Mouse (Mus musculus): Measurements from ENCODE around the gene Sympk. TPM values are rescaled to one million over a fixed set of nuclear protein-coding genes. Genes with fewer than 3 reads are reported as not detected.

Gene Sympk
- polyA plus RNA-seq, 1 experiment from 2014 or later: 22.7 TPM

DNA sequence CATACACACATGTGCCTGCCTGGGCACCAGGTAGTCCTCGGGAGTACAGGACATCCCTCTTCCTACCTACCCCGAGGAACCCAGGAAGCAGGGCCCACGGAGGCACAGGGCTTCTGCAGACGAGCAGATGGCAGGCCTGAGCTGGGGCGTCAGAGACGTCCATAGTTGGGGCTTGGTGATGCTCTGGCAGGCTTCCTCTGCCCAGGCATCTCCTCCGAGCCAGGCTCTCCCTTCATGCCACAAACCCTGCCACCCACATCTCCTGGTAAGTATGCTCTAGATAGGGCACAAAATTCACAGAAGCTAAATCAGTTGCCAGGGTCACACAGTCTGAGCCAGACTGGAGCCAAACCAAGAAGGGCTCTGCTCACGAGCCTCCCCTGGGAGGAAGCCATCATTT is 26.0 kb downstream of the Sympk start:
- Histone ChIP-seq H3K9me3 (replicated peaks; ENCODE audit: control insufficient read depth, low read length) (no peaks in the 10 kb centered on the region), H3K27ac (ENCODE audit: low read depth, low read length) (no peak overlapping the region), H3K36me3 (ENCODE audit: control insufficient read depth, insufficient read depth, low read length) (peaks cover 71% of the 10 kb centered on the region), H3K27me3 (replicated peaks; ENCODE audit: control insufficient read depth, insufficient read depth, low read length) (no peaks in the 10 kb centered on the region), H3K9ac (ENCODE audit: low read length) (no peak overlapping the region), H3K4me3 (ENCODE audit: low read depth, low read length) (no peak overlapping the region), H3K4me1 (ENCODE audit: control insufficient read depth, insufficient read depth, low read length) (no peaks in the 10 kb centered on the region), H3K4me2 (ENCODE audit: low read length) (no peak overlapping the region)
- 87% methylated on average over 8 of the region's 8 CpGs for WGBS
- ATAC-seq (no peak), DNase-seq (ENCODE audit: low spot score) (no peak)

DNA sequence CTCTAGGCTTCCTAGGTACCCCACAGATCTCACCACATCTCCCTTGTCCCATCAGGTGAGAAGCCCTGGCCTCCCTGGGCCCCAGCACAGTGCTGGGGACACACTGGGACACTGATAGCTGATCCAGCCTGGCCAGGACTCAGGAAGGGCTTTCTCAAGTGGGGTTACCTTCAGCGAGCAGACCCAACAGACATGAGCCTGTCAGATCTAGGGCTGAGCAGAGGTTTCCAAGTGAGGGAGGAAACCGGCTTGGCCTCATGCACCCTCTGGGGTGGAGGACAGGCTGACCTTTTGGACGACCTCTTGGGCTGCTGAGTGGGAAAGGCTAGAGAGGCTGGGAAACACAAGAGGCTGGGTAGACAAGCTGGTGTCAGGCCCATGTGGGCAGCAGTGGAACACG is 27.0 kb downstream of the Sympk start:
- WGBS: 72% methylated on average over 4 of the region's 4 CpGs
- DNase-seq (ENCODE audit: low spot score) (no peak), ATAC-seq (no peak)
- Histone ChIP-seq H3K4me3 (ENCODE audit: low read depth, low read length) (no peak overlapping the region), H3K4me2 (ENCODE audit: low read length) (no peak overlapping the region), H3K36me3 (ENCODE audit: control insufficient read depth, insufficient read depth, low read length) (peaks cover 61% of the 10 kb centered on the region), H3K4me1 (ENCODE audit: control insufficient read depth, insufficient read depth, low read length) (no peaks in the 10 kb centered on the region), H3K27me3 (replicated peaks; ENCODE audit: control insufficient read depth, insufficient read depth, low read length) (no peaks in the 10 kb centered on the region), H3K27ac (ENCODE audit: low read depth, low read length) (no peak overlapping the region), H3K9ac (ENCODE audit: low read length) (no peak overlapping the region), H3K9me3 (replicated peaks; ENCODE audit: control insufficient read depth, low read length) (no peaks in the 10 kb centered on the region)

- WGBS: 89% methylated on average over 15 of the region's 15 CpGs
- no peak overlapping the region for H3K4me2 ChIP-seq (ENCODE audit: low read length)
- no peak overlapping the region for H3K27ac ChIP-seq (ENCODE audit: low read depth, low read length)
- peaks cover 48% of the 10 kb centered on the region for H3K36me3 ChIP-seq (ENCODE audit: control insufficient read depth, insufficient read depth, low read length)
- H3K9ac ChIP-seq (ENCODE audit: low read length): no peak overlapping the region
- H3K4me1 ChIP-seq (ENCODE audit: control insufficient read depth, insufficient read depth, low read length): no peaks in the 10 kb centered on the region
- H3K9me3 ChIP-seq (replicated peaks; ENCODE audit: control insufficient read depth, low read length): no peaks in the 10 kb centered on the region
- no peak overlapping the region for H3K4me3 ChIP-seq (ENCODE audit: low read depth, low read length)
- DNase-seq (ENCODE audit: low spot score) (no peak), ATAC-seq (no peak)
- no peaks in the 10 kb centered on the region for H3K27me3 ChIP-seq (replicated peaks; ENCODE audit: control insufficient read depth, insufficient read depth, low read length)
These were observed 28.4 kb downstream of the Sympk start for GRCm38 (mm10) chr7:19052345-19053135.

GRCm38 (mm10) chr7:19053136-19053532 is 29.0 kb downstream of the Sympk start:
- DNase-seq (ENCODE audit: low spot score): no peak
- ATAC-seq: no peak
- H3K9me3 ChIP-seq (replicated peaks; ENCODE audit: control insufficient read depth, low read length): no peaks in the 10 kb centered on the region
- no peaks in the 10 kb centered on the region for H3K4me1 ChIP-seq (ENCODE audit: control insufficient read depth, insufficient read depth, low read length)
- WGBS: 91% methylated on average over 7 of the region's 7 CpGs
- H3K36me3 ChIP-seq (ENCODE audit: control insufficient read depth, insufficient read depth, low read length): peaks cover 42% of the 10 kb centered on the region
- no peak overlapping the region for H3K9ac ChIP-seq (ENCODE audit: low read length)
- no peaks in the 10 kb centered on the region for H3K27me3 ChIP-seq (replicated peaks; ENCODE audit: control insufficient read depth, insufficient read depth, low read length)
- H3K4me2 ChIP-seq (ENCODE audit: low read length): no peak overlapping the region
- no peak overlapping the region for H3K4me3 ChIP-seq (ENCODE audit: low read depth, low read length)
- H3K27ac ChIP-seq (ENCODE audit: low read depth, low read length): no peak overlapping the region

DNA sequence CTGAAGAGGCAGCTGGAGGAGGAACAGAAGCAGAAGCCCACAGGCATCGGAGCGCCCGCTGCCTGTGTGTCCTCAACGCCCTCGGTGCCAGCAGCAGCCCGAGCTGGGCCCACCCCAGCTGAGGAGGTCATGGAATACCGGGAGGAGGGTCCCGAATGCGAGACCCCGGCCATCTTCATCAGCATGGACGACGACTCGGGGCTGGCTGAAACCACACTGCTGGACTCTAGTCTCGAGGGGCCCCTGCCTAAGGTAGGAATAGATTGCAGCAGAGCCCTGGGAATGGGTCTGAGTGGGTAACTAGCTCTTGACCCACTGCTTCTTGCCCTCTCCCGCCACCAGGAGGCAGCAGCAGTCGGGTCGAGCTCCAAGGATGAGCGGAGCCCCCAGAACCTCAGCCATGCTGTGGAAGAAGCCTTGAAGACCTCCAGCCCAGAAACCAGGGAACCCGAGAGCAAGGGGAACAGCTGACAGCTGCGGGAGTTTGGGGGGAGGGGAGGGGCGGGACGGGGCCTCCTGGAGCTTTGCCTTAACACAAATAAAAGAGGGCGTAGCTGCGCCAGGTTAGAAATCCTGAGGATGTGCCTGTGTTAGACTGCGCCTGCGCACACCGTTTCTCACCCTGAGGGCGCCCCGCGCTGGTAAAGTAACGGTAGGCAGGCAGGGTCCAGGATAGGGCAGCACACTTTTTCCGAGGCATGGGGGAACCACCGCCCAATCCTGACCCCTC is 30.0 kb downstream of the Sympk start, which contains the start of gene Rsph6a:
Gene Rsph6a, plus strand, starts transcription at position 644 of the 730 bp plus-strand sequence.
- Histone ChIP-seq H3K36me3 (ENCODE audit: control insufficient read depth, insufficient read depth, low read length) (peaks cover 31% of the 10 kb centered on the region), H3K27ac (ENCODE audit: low read depth, low read length) (peak within 1 kb of the TSS; percentile 14; the same call in 1 of the 2 replicates), H3K27me3 (replicated peaks; ENCODE audit: control insufficient read depth, insufficient read depth, low read length) (no peaks in the 10 kb centered on the region), H3K9ac (ENCODE audit: low read length) (peak within 1 kb of the TSS; percentile 37), H3K4me2 (ENCODE audit: low read length) (peak within 1 kb of the TSS; percentile 47), H3K4me3 (ENCODE audit: low read depth, low read length) (peak within 1 kb of the TSS; percentile 11; the same call in 1 of the 2 replicates), H3K4me1 (ENCODE audit: control insufficient read depth, insufficient read depth, low read length) (no peaks in the 10 kb centered on the region), H3K9me3 (replicated peaks; ENCODE audit: control insufficient read depth, low read length) (no peaks in the 10 kb centered on the region)
- ATAC-seq: peak; percentile 74
- 27% methylated on average over 33 of the region's 33 CpGs for WGBS
- peak; percentile 72 for DNase-seq (ENCODE audit: low spot score)

- Histone ChIP-seq H3K27me3 (replicated peaks; ENCODE audit: control insufficient read depth, insufficient read depth, low read length) (no peaks in the 10 kb centered on the region), H3K27ac (ENCODE audit: low read depth, low read length) (no peak overlapping the region), H3K4me2 (ENCODE audit: low read length) (peak overlapping the region; percentile 47), H3K9me3 (replicated peaks; ENCODE audit: control insufficient read depth, low read length) (no peaks in the 10 kb centered on the region), H3K36me3 (ENCODE audit: control insufficient read depth, insufficient read depth, low read length) (peaks cover 26% of the 10 kb centered on the region), H3K9ac (ENCODE audit: low read length) (peak overlapping the region; percentile 37; the same call in 1 of the 2 replicates), H3K4me1 (ENCODE audit: control insufficient read depth, insufficient read depth, low read length) (no peaks in the 10 kb centered on the region), H3K4me3 (ENCODE audit: low read depth, low read length) (0 out of 2 replicates have a peak overlapping the region, but pooled peaks have one; percentile 11)
- no peak for DNase-seq (ENCODE audit: low spot score)
- peak; percentile 43 for ATAC-seq
- WGBS: 74% methylated on average over 9 of the region's 9 CpGs
These were observed 30.6 kb downstream of the Sympk start for GRCm38 (mm10) chr7:19054777-19055076.

GRCm38 (mm10) chr7:19055108-19055507 is 30.9 kb downstream of the Sympk start:
- no peaks in the 10 kb centered on the region for H3K4me1 ChIP-seq (ENCODE audit: control insufficient read depth, insufficient read depth, low read length)
- H3K36me3 ChIP-seq (ENCODE audit: control insufficient read depth, insufficient read depth, low read length): peaks cover 22% of the 10 kb centered on the region
- DNase-seq (ENCODE audit: low spot score) (no peak), ATAC-seq (no peak)
- 87% methylated on average over 8 of the region's 8 CpGs for WGBS
- no peak overlapping the region for H3K4me3 ChIP-seq (ENCODE audit: low read depth, low read length)
- no peak overlapping the region for H3K27ac ChIP-seq (ENCODE audit: low read depth, low read length)
- H3K9ac ChIP-seq (ENCODE audit: low read length): no peak overlapping the region
- no peak overlapping the region for H3K4me2 ChIP-seq (ENCODE audit: low read length)
- H3K9me3 ChIP-seq (replicated peaks; ENCODE audit: control insufficient read depth, low read length): no peaks in the 10 kb centered on the region
- H3K27me3 ChIP-seq (replicated peaks; ENCODE audit: control insufficient read depth, insufficient read depth, low read length): no peaks in the 10 kb centered on the region

DNA sequence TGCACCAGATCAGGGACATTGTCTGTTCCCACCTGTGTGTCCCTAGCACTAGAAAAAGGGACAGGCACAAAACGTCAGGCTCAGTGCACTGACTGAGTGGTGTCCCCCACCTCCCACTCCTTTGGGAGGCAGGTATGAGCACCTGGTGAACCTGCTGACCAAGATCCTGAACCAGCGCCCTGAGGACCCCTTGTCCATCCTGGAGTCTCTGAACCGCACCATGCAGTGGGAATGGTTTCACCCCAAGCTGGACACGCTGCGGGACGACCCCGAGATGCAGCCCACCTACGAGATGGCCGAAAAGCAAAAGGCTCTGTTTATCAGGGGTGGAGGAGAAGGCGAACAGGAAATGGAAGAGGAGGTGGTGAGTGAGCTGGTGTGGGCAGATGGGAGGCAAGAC is 33.2 kb downstream of the Sympk start:
- Histone ChIP-seq H3K4me2 (ENCODE audit: low read length) (no peak overlapping the region), H3K4me3 (ENCODE audit: low read depth, low read length) (no peak overlapping the region), H3K4me1 (ENCODE audit: control insufficient read depth, insufficient read depth, low read length) (no peaks in the 10 kb centered on the region), H3K27ac (ENCODE audit: low read depth, low read length) (no peak overlapping the region), H3K9me3 (replicated peaks; ENCODE audit: control insufficient read depth, low read length) (no peaks in the 10 kb centered on the region), H3K9ac (ENCODE audit: low read length) (no peak overlapping the region), H3K27me3 (replicated peaks; ENCODE audit: control insufficient read depth, insufficient read depth, low read length) (no peaks in the 10 kb centered on the region), H3K36me3 (ENCODE audit: control insufficient read depth, insufficient read depth, low read length) (peaks cover 1% of the 10 kb centered on the region; the same call in 1 of the 2 replicates)
- 90% methylated on average over 10 of the region's 10 CpGs for WGBS
- DNase-seq (ENCODE audit: low spot score) (no peak), ATAC-seq (no peak)

- no peak overlapping the region for H3K27ac ChIP-seq (ENCODE audit: low read depth, low read length)
- DNase-seq (ENCODE audit: low spot score) (no peak), ATAC-seq (no peak)
- no peak overlapping the region for H3K4me3 ChIP-seq (ENCODE audit: low read depth, low read length)
- no peak overlapping the region for H3K9ac ChIP-seq (ENCODE audit: low read length)
- H3K4me1 ChIP-seq (ENCODE audit: control insufficient read depth, insufficient read depth, low read length): no peaks in the 10 kb centered on the region
- peaks cover 13% of the 10 kb centered on the region for H3K27me3 ChIP-seq (replicated peaks; ENCODE audit: control insufficient read depth, insufficient read depth, low read length)
- H3K4me2 ChIP-seq (ENCODE audit: low read length): no peak overlapping the region
- 65% methylated on average over 13 of the region's 13 CpGs for WGBS
- H3K9me3 ChIP-seq (replicated peaks; ENCODE audit: control insufficient read depth, low read length): no peaks in the 10 kb centered on the region
- no peaks in the 10 kb centered on the region for H3K36me3 ChIP-seq (ENCODE audit: control insufficient read depth, insufficient read depth, low read length)
These were observed 41.7 kb downstream of the Sympk start for GRCm38 (mm10) chr7:19065896-19066295.
